Mouse (Mus musculus) adipocyte (in vitro differentiated cells): ENCODE results near the gene Slc17a7.

Source experiments
- DNase-seq: peaks from one replicate; pipeline ENCODE4 v3.0.0-alpha.2; 2016; ENCODE audit warnings: low spot score

Slc17a7 gene

GRCm38 (mm10) chr7:45202654-45203053, 38.9 kb downstream of the Slc17a7 start:
- no peak for DNase-seq

DNA sequence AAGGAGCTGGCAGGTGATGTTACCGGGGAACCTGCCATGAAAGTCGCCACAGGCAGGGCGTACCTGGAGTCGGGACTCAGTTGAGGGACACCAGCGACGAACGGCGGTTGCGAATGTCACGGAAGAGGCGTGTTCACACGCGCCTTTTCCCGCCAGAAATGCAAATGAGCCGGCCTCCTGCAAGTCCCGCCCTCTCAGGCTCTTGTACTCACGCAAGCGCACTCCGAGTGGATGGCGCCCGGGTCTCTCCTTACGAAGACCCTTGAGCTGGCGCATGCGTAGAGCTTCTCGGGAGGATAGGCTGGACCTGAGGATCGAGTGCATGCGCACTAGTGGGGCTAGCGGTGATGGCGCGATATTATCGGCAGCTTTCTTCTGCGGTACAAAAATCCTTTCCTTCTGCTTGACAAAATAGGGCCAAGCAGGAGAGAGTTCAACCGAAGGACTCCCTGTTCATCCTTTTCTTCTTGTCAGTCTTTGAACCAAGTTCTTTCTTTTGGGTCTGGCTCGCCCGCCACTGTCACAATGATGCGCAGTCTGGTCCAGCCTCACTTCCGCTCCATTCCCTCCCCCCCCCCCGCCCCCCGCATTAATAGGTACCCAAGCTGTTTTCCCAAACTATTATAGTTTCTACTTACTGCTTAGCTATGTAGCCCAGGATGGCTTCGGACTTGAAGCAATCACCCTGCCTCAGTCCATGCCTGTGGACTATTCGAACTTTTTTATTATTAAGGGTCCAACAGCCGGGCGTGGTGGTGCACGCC, 40.8 kb downstream of the Slc17a7 start, which contains the start of gene Ccdc155:
TSS of gene Ccdc155 (minus strand) at position 513 of the 764 bp plus-strand sequence.
- DNase-seq, result no peak

DNA sequence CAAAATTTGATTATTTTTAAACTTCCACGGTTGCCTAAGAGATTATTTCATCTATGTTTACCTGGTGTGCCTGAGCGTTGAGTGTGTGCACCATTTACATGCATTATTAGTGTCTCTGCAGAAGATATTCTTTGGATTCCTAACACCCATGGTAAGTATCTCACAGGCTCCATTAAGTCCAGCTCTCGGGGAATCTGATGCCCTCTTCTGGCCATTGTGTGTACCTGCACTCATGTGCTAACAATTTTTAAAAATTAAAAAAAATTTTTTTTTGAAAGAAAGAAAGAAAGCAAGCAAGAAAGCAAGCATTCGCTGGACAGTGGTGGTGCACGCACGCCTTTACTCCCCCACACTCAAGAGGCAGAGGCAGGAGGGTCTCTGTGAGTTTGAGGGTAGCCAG, 44.5 kb downstream of the Slc17a7 start:
- DNase-seq, result no peak

- no peak for DNase-seq
Observed at GRCm38 (mm10) chr7:45211070-45211469, 47.3 kb downstream of the Slc17a7 start.

DNA sequence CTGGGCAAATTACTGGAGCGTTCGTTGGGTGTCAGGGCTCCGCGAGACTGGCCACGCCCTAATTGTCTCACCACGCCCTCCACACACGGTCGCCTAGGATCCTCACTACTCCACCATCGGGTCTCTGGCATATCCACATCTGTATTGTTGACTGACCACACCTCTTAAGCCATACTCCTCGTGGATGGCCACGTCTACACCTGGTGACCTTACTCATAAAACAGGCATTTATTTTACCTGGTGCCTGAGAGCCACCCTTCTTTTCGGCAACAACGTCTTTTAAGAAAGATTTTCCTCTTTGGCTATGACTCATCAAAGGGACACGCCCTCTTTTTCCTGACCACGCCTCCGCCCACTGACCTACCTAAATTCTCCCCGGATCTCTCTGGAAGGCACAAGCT, 48.1 kb downstream of the Slc17a7 start, which contains the start of gene Dkkl1:
TSS of gene Dkkl1 (minus strand) at position 297 of the 401 bp plus-strand sequence.
- DNase-seq, result no peak

- no peak for DNase-seq
Observed at GRCm38 (mm10) chr7:45212356-45212755, 48.6 kb downstream of the Slc17a7 start.

DNA sequence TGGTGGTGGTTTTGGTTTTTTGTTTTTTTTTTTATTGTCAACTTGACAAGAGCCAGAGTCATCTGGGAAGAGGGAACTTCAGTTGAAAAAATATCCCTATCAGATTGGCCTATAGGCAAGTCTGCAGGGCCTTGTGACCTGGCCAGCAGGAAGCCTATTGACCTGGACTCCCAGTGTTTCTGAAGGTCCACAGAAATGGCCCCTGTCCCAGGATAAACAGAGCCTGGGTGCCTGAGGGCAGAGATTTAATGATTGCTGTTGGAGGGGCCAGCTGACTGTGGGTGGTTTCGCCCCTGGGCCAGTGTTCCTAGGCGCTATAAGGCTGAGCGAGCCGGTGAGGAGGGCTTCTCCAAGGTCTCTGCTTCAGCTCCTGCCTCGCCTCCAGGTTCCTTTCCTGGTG, 50.0 kb downstream of the Slc17a7 start:
- DNase-seq, result no peak

GRCm38 (mm10) chr7:45215673-45216441, 52.1 kb downstream of the Slc17a7 start, which contains the start of gene Tead2:
Gene Tead2 (plus strand): TSS chr7:45215753.
- DNase-seq, result peak; percentile 38

DNA sequence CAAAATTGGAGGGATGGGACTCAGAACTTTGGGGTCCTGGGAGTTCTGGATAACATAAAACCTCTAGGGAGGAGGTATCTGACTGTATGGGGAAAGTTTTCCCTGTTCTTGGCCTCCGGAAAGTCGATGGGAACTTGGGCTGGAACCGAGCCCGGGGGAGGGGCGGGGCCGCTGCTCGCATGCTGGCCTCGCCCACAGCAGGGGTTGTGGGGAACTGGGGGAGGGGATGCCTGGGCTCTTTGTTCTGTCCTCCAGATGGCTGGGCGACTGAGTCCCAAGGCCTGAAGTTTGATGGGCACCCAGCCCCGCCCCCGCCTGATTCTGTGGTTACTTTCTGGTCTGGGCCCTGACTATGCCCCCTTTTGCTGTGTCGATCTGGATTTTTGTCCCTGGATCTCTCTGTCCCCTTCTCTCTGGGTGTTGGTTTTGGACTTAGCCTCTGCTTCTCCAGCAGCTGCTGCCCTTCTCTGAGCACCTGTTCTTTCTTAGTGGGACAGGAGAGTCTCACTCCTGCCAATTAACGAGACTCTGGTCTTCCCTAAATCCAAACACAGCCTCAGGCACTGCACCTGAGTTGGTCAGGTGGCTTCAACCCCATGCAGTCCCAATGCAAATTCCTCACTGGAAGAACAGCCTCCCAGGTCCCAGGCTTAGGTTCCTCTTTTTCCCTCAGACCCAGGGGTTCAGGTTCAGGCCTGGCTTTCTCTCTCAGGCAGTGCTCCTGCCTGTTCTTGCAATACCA, 52.9 kb downstream of the Slc17a7 start:
- DNase-seq, result peak; percentile 63

DNA sequence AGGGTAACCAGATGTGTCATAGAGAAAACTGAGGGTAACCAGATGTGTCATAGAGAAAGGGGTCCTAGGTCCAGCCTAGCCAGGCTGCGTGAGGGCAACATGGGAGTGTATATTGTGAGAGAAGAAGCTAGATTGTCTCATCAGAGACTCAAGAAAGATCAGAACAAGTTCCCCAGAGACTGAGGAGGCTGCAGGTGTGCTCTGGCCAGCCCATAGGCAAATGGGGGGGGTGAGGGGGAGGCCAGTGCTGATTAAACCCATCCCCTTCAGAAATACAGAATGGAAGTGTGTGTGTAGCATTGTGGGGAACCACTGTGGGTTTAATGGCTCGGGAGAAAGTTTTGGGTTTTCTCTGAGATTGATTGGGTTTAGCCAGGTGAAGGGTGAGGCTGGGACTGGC, 57.9 kb downstream of the Slc17a7 start:
- DNase-seq, result no peak

GRCm38 (mm10) chr7:45224826-45225225, 61.1 kb downstream of the Slc17a7 start:
- no peak for DNase-seq
